Mouse (Mus musculus): ENCODE measurements at regions not wholly inside any gene's neighbourhood (a gene's known extent, or its start where the extent isn't known, plus 50 kb on each side); places are given as distances from the start of the nearest gene placed in this dataset.

DNA sequence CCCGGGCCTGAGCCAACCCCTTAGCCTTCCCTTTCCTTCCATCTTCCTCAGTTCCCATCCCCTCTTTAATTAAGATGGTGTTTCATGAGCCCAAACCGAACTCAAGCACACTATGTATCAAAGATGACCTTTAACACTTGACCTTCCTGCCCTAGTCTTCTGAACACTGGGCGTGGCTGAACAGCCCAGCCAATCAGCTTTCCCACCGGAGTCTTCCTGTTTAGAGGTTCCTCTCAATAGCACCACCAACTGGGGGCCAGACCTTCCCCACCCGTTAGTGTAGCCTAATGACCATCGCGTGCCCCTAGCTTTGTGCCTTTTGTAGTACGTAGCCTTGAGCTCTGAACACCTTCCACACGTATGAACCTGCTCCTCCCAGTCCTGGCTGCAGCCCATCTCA is 215.0 kb upstream of the Sdk2 start:
- TF ChIP-seq CTCF (IDR thresholded peaks at IDR 0.05; ENCODE audit: insufficient read depth, low read length) (no peak), POLR2A (IDR thresholded peaks at IDR 0.05; ENCODE audit: borderline replicate concordance, extremely low read depth, low read depth, low read length) (no peak)

Data from lung, adult 2 months (tissue).